Mouse (Mus musculus) spleen, postnatal 14 days (tissue): ENCODE data around the gene Gls.

Source experiments
- DNase-seq, 2 experiments: peaks; one replicate each; pipeline ENCODE4 v3.0.0; 2021 to 2022; ENCODE audit warnings: low spot score in 2 of 2

Gls gene

GRCm38 (mm10) chr1:52233143-52233713 lies at the start of gene Gls:
Gene Gls (minus strand): TSS chr1:52233232.
- peak; percentile 92 to 94 for DNase-seq

- no peak for DNase-seq
Measured at GRCm38 (mm10) chr1:52279831-52280595, 47.0 kb upstream of the Gls start.

DNA sequence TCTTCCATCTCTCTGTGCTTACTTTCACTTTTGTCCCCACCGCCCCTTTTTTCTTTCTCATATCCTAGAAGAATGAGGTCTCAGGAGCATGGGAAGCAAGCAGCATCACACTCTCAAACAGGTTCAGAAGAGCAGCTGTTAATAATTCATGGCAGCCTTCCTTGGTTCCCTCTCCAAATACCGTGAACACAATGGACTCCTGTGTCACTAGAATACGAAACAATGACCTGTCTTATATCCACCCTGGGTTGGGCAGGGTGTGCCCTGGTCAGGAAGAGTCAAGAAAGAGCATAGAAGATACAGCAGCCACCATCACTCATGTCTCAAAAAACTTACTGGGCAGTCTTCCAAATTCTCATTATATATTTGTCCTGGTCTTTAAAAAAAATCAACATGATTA lies 46.3 kb upstream of the Gls start:
- no peak for DNase-seq

DNA sequence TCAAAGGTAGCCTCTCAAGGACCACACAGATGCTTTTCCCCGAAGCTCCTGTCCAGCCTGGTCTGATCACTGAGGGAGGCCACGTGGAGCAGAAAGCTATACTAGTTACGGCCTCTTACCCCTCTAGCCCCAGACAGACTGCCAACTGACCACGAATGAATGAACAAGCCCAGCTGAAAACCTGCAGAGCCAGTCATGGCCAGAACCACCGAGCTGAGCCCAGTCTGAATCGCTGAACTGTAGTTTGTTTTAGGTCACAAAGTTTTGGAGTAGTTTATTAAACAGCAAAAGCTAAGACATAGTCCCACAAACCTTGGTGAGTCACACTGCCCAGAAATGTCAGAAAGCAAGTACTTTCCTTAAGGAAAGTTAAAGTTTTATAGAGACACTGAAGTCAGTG lies 45.0 kb upstream of the Gls start:
- DNase-seq: no peak

- no peak for DNase-seq
Measured at GRCm38 (mm10) chr1:52274210-52274609, 41.2 kb upstream of the Gls start.

DNA sequence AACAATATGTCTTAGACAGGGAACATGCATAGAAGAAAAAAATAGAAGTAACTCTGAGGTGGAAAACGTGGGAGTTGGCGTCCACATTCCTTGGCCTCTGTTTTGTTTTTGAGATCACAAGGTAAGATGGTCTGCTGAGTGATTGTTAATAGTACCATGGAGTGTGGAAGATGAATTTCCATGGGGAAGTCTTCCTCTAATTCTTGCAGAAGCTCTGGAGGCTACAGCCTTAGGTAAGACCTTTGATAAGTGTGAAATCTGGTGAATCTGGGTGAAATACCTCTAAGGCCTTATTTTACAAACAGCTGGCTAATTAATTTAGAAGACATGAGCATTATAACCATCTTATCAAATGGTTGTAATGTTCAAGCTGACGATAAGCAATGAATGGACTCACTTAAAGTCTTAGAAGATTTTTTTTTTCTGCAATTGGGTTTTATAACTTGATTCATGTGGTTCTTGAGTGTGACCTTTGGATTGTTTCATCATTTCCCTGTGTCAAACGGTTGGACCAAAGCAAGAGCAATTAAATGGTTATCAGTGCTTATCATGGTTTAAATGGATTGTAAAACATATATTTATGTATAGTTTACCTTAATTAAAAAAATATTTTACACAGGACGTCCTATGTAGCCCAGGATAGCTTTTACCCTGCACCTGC lies 39.1 kb upstream of the Gls start:
- no peak for DNase-seq

GRCm38 (mm10) chr1:52270354-52270753 lies 37.3 kb upstream of the Gls start:
- no peak for DNase-seq

GRCm38 (mm10) chr1:52269596-52269995 lies 36.6 kb upstream of the Gls start:
- DNase-seq: no peak

- no peak for DNase-seq
Measured at GRCm38 (mm10) chr1:52268006-52268405, 35.0 kb upstream of the Gls start.

- DNase-seq: peak in 1 of 2 experiments; percentile 50
Measured at GRCm38 (mm10) chr1:52267606-52268005, 34.6 kb upstream of the Gls start.

GRCm38 (mm10) chr1:52265886-52266516 lies 33.0 kb upstream of the Gls start:
- no peak for DNase-seq

DNA sequence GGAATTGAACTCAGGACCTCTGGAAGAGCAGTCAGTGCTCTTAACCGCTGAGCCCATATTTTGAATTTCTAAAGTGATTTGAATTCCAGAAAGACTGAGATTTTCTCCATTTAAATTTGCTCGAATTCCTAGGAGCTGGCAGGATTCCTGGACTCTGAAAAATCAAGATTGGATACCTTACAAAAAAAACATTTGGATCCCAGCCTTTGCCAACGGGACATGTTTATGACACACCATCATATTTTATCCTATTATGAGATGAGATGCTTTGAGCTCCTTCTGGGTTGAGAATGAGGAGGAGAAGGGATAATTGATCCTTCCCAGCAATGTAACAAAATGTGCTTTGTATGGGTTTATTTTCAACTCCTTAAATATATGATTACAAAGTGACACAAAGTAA lies 31.3 kb upstream of the Gls start:
- no peak for DNase-seq

GRCm38 (mm10) chr1:52260354-52261090 lies 27.5 kb upstream of the Gls start:
- no peak for DNase-seq

- no peak for DNase-seq
Measured at GRCm38 (mm10) chr1:52258006-52258749, 25.1 kb upstream of the Gls start.

- DNase-seq: no peak
Measured at GRCm38 (mm10) chr1:52256916-52257315, 23.9 kb upstream of the Gls start.

DNA sequence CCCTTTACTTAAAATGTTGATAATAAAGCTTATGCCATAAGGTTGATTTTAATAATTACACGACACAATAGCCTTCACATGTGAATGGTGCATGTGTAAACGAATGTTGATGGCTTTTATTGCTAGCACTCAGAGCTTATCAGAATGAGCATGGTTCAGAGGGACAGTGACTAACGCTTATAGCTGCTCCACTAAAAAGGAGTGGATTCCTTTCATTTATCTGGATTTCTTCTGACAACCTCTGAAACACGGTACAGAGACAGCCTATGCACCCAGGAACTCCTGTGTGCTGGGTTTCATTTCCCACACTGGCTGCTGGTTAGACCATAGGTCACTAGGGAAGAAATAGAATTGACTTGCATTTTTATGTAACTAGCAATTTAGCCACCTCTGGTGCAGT lies 23.2 kb upstream of the Gls start:
- no peak for DNase-seq

DNA sequence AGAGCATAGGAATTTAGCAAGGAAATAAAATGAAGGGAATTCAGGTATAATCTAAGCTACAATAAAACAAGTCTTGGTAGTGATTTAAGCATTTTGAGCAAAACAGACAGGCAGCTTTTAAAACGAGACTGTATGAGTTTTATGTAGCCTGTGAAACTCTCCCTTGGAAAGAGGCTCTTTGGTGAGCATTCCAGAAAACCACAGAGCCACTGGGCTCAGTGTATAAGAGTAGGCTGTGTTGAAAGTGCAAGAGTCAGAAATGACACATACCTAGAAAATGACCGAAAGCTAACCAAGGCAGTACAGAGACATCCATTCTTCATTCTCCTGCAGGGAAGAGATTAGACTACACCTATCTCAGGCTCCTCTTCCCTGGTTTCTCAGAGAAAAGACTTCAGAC lies 21.4 kb upstream of the Gls start:
- DNase-seq: no peak

- DNase-seq: no peak
Measured at GRCm38 (mm10) chr1:52253386-52253785, 20.4 kb upstream of the Gls start.

- DNase-seq: no peak
Measured at GRCm38 (mm10) chr1:52252447-52252846, 19.4 kb upstream of the Gls start.

- no peak for DNase-seq
Measured at GRCm38 (mm10) chr1:52251038-52251735, 18.2 kb upstream of the Gls start.
